Mouse (Mus musculus) kidney, postnatal 0 days (tissue): ENCODE data around the gene Prm2. TPM values are rescaled to one million over a fixed set of nuclear protein-coding genes. Genes with fewer than 3 reads are reported as not detected.

Experiments used
- ATAC-seq: fragments of 200-750 bp; cut with Nextera tagmentation; replicated peaks from 2 replicates; pipeline ENCODE4 v1.8.0; 2017; ENCODE audit warnings: low read depth, moderate number of reproducible peaks, moderate TSS enrichment, moderate library complexity; ENCODE audit not compliant: low FRiP score
- DNase-seq: peaks from one replicate; pipeline ENCODE4 v3.0.0-alpha.2; 2016; ENCODE audit warnings: low spot score
- H3K27ac ChIP-seq: fragments of 300-500 bp; sonication (generic); 2 replicates; pipeline ENCODE4 v1.5.1; 2014; ENCODE audit warnings: mild to moderate bottlenecking
- H3K27me3 ChIP-seq: fragments of 300-500 bp; sonication (generic); 2 replicates; pipeline ENCODE4 v1.6.1; 2014; ENCODE audit warnings: low read length, mixed read lengths; ENCODE audit not compliant: insufficient read depth
- H3K36me3 ChIP-seq: fragments of 300-500 bp; sonication (generic); 2 replicates; pipeline ENCODE4 v1.6.1; 2014; ENCODE audit warnings: low read length, mixed read lengths; ENCODE audit not compliant: insufficient read depth
- H3K4me1 ChIP-seq: fragments of 300-500 bp; sonication (generic); replicated peaks from 2 replicates; pipeline ENCODE4 v1.6.1; 2014; ENCODE audit warnings: antibody characterized with exemption, low read length, mixed read lengths; ENCODE audit not compliant: insufficient read depth
- H3K4me2 ChIP-seq: fragments of 300-500 bp; sonication (generic); 2 replicates; pipeline ENCODE4 v1.6.1; 2014; ENCODE audit warnings: mild to moderate bottlenecking, low read length, moderate library complexity, mixed read lengths
- H3K4me3 ChIP-seq: fragments of 300-500 bp; sonication (generic); replicated peaks from 2 replicates; pipeline ENCODE4 v1.5.1; 2014; ENCODE audit warnings: low read depth, low read length
- H3K9ac ChIP-seq: fragments of 300-500 bp; sonication (generic); 2 replicates; pipeline ENCODE4 v1.6.1; 2014; ENCODE audit warnings: low read depth, low read length
- H3K9me3 ChIP-seq: fragments of 300-500 bp; sonication (generic); replicated peaks from 2 replicates; pipeline ENCODE4 v1.6.1; 2016; ENCODE audit warnings: low read length, inconsistent platforms, mixed read lengths
- CTCF ChIP-seq: IDR thresholded peaks from 2 replicates; pipeline ENCODE4 v1.5.1; 2016; ENCODE audit warnings: antibody characterized with exemption, low read depth, mild to moderate bottlenecking, moderate library complexity
- WGBS: fragments of 180-500 bp; shearing (Covaris S2); extraction: QIAGEN DNeasy Blood & Tissue Kit; methylation state at CpG from one replicate; pipeline ENCODE4 v1.1.7; 2014; 5-methylcytosine and 5-hydroxymethylcytosine counted together
- polyA plus RNA-seq: library from polyadenylated mRNA; unstranded; fragments of >200 nt; fragmentation: Nextera tagmentation; extraction: Ambion mirVana; gene quantifications from 2 replicates; pipeline ENCODE4 v1.2.1, GENCODE M21; 2015

The Prm2 gene
- polyA plus RNA-seq, 1 experiment from 2014 or later: not detected

- DNase-seq (peak; percentile 98), ATAC-seq (peak; percentile 84)
- Histone ChIP-seq H3K4me1 (peaks cover 32% of the 10 kb centered on the region), H3K9me3 (no peaks in the 10 kb centered on the region), H3K4me3 (peak within 1 kb of the TSS; percentile 52), H3K27me3 (no peaks in the 10 kb centered on the region), H3K9ac (peak within 1 kb of the TSS; percentile 67), H3K27ac (peak within 1 kb of the TSS; percentile 96), H3K4me2 (peak within 1 kb of the TSS; percentile 85), H3K36me3 (no peaks in the 10 kb centered on the region)
- TF ChIP-seq CTCF: no peak
- WGBS: under 1% methylated on average over 58 of the region's 59 CpGs
Measured at GRCm38 (mm10) chr16:10785371-10786231, 10.3 kb downstream of the Prm2 start, which contains the start of gene Socs1. Socs1 (minus strand) TSS chr16:10785536.

- DNase-seq: peak; percentile 95
- peak overlapping the region; percentile 67 for H3K9ac ChIP-seq
Measured at GRCm38 (mm10) chr16:10784793-10785370, 11.1 kb downstream of the Prm2 start.

DNA sequence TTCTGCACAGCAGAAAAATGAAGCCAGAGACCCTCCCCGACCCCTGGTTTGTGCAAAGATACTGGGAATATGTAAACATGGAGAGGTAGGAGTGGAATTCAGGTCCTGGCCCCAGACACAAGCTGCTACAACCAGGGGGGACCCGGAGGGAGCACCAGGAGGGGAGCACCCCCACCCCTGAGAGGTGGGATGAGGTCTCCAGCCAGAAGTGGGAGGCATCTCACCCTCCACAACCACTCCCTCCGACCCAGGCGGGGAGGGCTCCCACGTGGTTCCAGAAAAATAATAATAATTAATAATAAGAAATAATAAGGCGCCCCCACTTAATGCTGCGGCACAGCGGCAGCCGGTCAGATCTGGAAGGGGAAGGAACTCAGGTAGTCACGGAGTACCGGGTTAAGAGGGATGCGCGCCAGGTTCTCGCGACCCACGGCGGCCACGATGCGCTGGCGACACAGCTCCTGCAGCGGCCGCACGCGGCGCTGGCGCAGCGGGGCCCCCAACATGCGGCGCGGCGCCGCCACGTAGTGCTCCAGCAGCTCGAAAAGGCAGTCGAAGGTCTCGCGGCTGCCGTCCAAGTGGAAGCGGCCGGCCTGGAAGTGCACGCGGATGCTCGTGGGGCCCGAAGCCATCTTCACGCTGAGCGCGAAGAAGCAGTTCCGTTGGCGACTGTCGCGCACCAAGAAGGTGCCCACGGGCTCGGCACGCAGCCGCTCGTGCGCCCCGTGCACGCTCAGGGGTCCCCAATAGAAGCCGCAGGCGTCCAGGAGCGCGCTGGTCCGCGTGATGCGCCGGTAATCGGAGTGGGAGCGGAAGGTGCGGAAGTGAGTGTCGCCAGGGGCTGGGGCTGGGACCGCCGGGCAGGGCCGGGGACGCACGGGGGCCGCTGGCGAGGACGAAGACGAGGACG, 11.8 kb downstream of the Prm2 start:
- Histone ChIP-seq H3K4me2 (peak overlapping the region; percentile 85), H3K9ac (peak overlapping the region; percentile 67), H3K4me3 (peak overlapping the region; percentile 52), H3K9me3 (no peaks in the 10 kb centered on the region), H3K27ac (peak overlapping the region; percentile 96; the same call in 1 of the 2 replicates), H3K27me3 (no peaks in the 10 kb centered on the region), H3K36me3 (no peaks in the 10 kb centered on the region), H3K4me1 (peaks cover 32% of the 10 kb centered on the region)
- WGBS: 3% methylated on average over 81 of the region's 81 CpGs
- DNase-seq (peak; percentile 61), ATAC-seq (no peak)
- no peak for TF ChIP-seq CTCF

More at GRCm38 (mm10) chr16:10784793-10785370, 11.1 kb downstream of the Prm2 start:
- no peaks in the 10 kb centered on the region for H3K9me3 ChIP-seq
- ATAC-seq: peak; percentile 72
- peak; percentile 87 for TF ChIP-seq CTCF
- under 1% methylated on average over 54 of the region's 55 CpGs for WGBS
- H3K36me3 ChIP-seq: no peaks in the 10 kb centered on the region
- H3K4me2 ChIP-seq: peak overlapping the region; percentile 85
- peaks cover 32% of the 10 kb centered on the region for H3K4me1 ChIP-seq
- H3K27ac ChIP-seq: peak overlapping the region; percentile 96
- no peaks in the 10 kb centered on the region for H3K27me3 ChIP-seq
- peak overlapping the region; percentile 52 for H3K4me3 ChIP-seq

GRCm38 (mm10) chr16:10783451-10783850, 12.5 kb downstream of the Prm2 start:
- Histone ChIP-seq H3K36me3 (no peaks in the 10 kb centered on the region), H3K4me1 (peaks cover 31% of the 10 kb centered on the region), H3K4me3 (peak overlapping the region; percentile 52; the same call in 1 of the 2 replicates), H3K27me3 (no peaks in the 10 kb centered on the region), H3K9me3 (no peaks in the 10 kb centered on the region), H3K9ac (no peak overlapping the region), H3K27ac (no peak overlapping the region), H3K4me2 (peak overlapping the region; percentile 85)
- no peak for TF ChIP-seq CTCF
- ATAC-seq: no peak
- no peak for DNase-seq
- WGBS: 57% methylated on average over 8 of the region's 8 CpGs

GRCm38 (mm10) chr16:10783152-10783434, 12.8 kb downstream of the Prm2 start:
- Histone ChIP-seq H3K27me3 (no peaks in the 10 kb centered on the region), H3K4me2 (peak overlapping the region; percentile 85), H3K9me3 (no peaks in the 10 kb centered on the region), H3K27ac (no peak overlapping the region), H3K4me1 (peaks cover 28% of the 10 kb centered on the region), H3K4me3 (no peak overlapping the region), H3K9ac (peak overlapping the region; percentile 31; the same call in 1 of the 2 replicates), H3K36me3 (no peaks in the 10 kb centered on the region)
- no peak for DNase-seq
- 28% methylated on average over 1 of the region's 1 CpGs for whole genome bisulfite sequencing
- no peak for ATAC-seq
- TF ChIP-seq CTCF: no peak
